ENCODE assay signal across 12 mouse cellular contexts in genomic region chr19:57204101-57204500, GRCm38 (mm10).
DNase-seq lines count a peak whose midpoint lies in the region; ATAC-seq and TF ChIP-seq lines count a peak whose summit lies in the region.
"Had no signal": no experiment of that assay in that cellular context is flagged by ENCODE, and none has a peak within 500 bp of the region (broad histone marks: within the 10 kb centered on the region; RNA-seq: fewer than 3 reads in every experiment).

No protein-coding gene starts in this region.

- H3K4me1 ChIP-seq in heart, embryonic 15.5 days (replicated peaks), result peaks cover 55% of the 10 kb centered on the region
- peaks cover 54% of the 10 kb centered on the region for H3K4me1 ChIP-seq in lung, embryonic 16.5 days (replicated peaks; ENCODE audit: control insufficient read depth, insufficient read depth, low read length)

- no peaks in the 10 kb centered on the region for H3K9me3 ChIP-seq in heart, embryonic 15.5 days (replicated peaks)
- H3K9me3 ChIP-seq in lung, embryonic 16.5 days (ENCODE audit: control insufficient read depth, low read length), result no peaks in the 10 kb centered on the region
- H3K9me3 ChIP-seq: forebrain, embryonic 15.5 days; liver, embryonic 13.5 days had no signal

- H3K9ac ChIP-seq in heart, embryonic 15.5 days, result no peak overlapping the region
- no peak overlapping the region for H3K9ac ChIP-seq in lung, embryonic 16.5 days (ENCODE audit: low read length)
- H3K9ac ChIP-seq: forebrain, embryonic 15.5 days; liver, embryonic 13.5 days had no signal

- H3K4me2 ChIP-seq in heart, embryonic 15.5 days, result no peak overlapping the region
- H3K4me2 ChIP-seq in lung, embryonic 16.5 days (ENCODE audit: low read depth, low read length), result no peak overlapping the region
- H3K4me2 ChIP-seq: forebrain, embryonic 15.5 days; liver, embryonic 13.5 days had no signal

- no peak for TF ChIP-seq CTCF in gastrocnemius, adult 2 months (IDR thresholded peaks at IDR 0.05)

- no peaks in the 10 kb centered on the region for H3K27me3 ChIP-seq in heart, embryonic 15.5 days
- H3K27me3 ChIP-seq in lung, embryonic 16.5 days (ENCODE audit: control insufficient read depth, insufficient read depth, low read depth, low read length), result no peaks in the 10 kb centered on the region
- H3K27me3 ChIP-seq: forebrain, embryonic 15.5 days; liver, embryonic 13.5 days had no signal

- 41% methylated on average over 7 of the region's 7 CpGs for WGBS in heart, embryonic 15.5 days
- WGBS in lung, embryonic 16.5 days, result 36% methylated on average over 7 of the region's 7 CpGs

- no peaks in the 10 kb centered on the region for H3K36me3 ChIP-seq in heart, embryonic 15.5 days
- H3K36me3 ChIP-seq in lung, embryonic 16.5 days (ENCODE audit: control insufficient read depth, insufficient read depth, low read length), result no peaks in the 10 kb centered on the region
- H3K36me3 ChIP-seq: forebrain, embryonic 15.5 days; G1E; liver, embryonic 13.5 days had no signal

- ATAC-seq in heart, embryonic 15.5 days (replicated peaks; ENCODE audit: insufficient number of reproducible peaks, insufficient read depth, low FRiP score, low read depth), result no peak
- peak; percentile 66 for ATAC-seq in lung, embryonic 16.5 days (ENCODE audit: low read depth)
- ATAC-seq: forebrain, embryonic 15.5 days had no signal

- intact Hi-C loops in gastrocnemius, adult 2 months (cut with DNase I), result no loop called here

- H3K4me3 ChIP-seq in gastrocnemius, adult 2 months, result no peak overlapping the region
- no peak overlapping the region for H3K4me3 ChIP-seq in heart, embryonic 15.5 days
- no peak overlapping the region for H3K4me3 ChIP-seq in lung, embryonic 16.5 days (ENCODE audit: low read length)
- H3K4me3 ChIP-seq: forebrain, embryonic 15.5 days; liver, embryonic 13.5 days had no signal

- peak overlapping the region; percentile 72 for H3K27ac ChIP-seq in gastrocnemius, adult 2 months
- H3K27ac ChIP-seq in heart, embryonic 15.5 days, result peak overlapping the region; percentile 48
- no peak overlapping the region for H3K27ac ChIP-seq in lung, embryonic 16.5 days (ENCODE audit: low read length)
- H3K27ac ChIP-seq: forebrain, embryonic 15.5 days; liver, embryonic 13.5 days had no signal

- peak; percentile 71 for DNase-seq in gastrocnemius, adult 2 months
- no peak for DNase-seq in gastrocnemius, postnatal 25 days
- DNase-seq in Muller cell, postnatal 12 days (ENCODE audit: inconsistent ontology term), result peak; percentile 96
- no peak for DNase-seq in layer of hippocampus, postnatal 36 days
- no peak for DNase-seq in layer of hippocampus, adult 9-10 months (ENCODE audit: low spot score)
- no peak for DNase-seq in left cerebral cortex, adult 9 months (ENCODE audit: low spot score in 2 of 2)
- DNase-seq: cerebellum, adult 11 months; liver, embryonic 13.5 days had no signal

Comparison
In these comparisons a context has a peak if more than half of its experiments do, and no peak if none do; other contexts are left out.
1. DNase-seq: peak in gastrocnemius, adult 2 months (single experiment) and Muller cell, postnatal 12 days (single experiment); none in gastrocnemius, postnatal 25 days (single experiment), layer of hippocampus, postnatal 36 days (0 of 2), layer of hippocampus, adult 9-10 months (single experiment) and left cerebral cortex, adult 9 months (0 of 2).